Mouse (Mus musculus): Measurements from ENCODE around the gene Armh4. TPM values are rescaled to one million over a fixed set of nuclear protein-coding genes. Genes with fewer than 3 reads are reported as not detected.
A peak's percentile ranks its signal among the peaks of the same experiment; 100 is the strongest.
"Not testable (repeated sequence)": the region's sequence is repeated elsewhere in the genome, so short reads cannot be mapped to it uniquely, and the experiment has no call there.

The Armh4 gene
- 21.6 and 25.8 TPM in 2 replicates for polyA plus RNA-seq (2015; fragmentation: Nextera tagmentation; extraction: Ambion mirVana)

GRCm38 (mm10) chr14:49782715-49783531 is at the start of gene Armh4:
Gene Armh4 (minus strand): TSS chr14:49783383.
- Histone ChIP-seq H3K4me2 (peak within 1 kb of the TSS; percentile 74), H3K9me3 (no peaks in the 10 kb centered on the region), H3K4me1 (peaks cover 14% of the 10 kb centered on the region), H3K27me3 (replicated peaks) (peaks cover 7% of the 10 kb centered on the region; the same call in 1 of the 2 replicates), H3K4me3 (peak within 1 kb of the TSS; percentile 64), H3K36me3 (replicated peaks) (no peaks in the 10 kb centered on the region), H3K27ac (peak within 1 kb of the TSS; percentile 77), H3K9ac (peak within 1 kb of the TSS; percentile 67)
- WGBS = under 1% methylated on average over 24 of the region's 24 CpGs
- peak; percentile 100 for ATAC-seq (replicated peaks)

GRCm38 (mm10) chr14:49829192-49830171 is 46.3 kb upstream of the Armh4 start:
- Histone ChIP-seq H3K36me3 (replicated peaks) (no peaks in the 10 kb centered on the region), H3K27ac (no peak overlapping the region), H3K27me3 (replicated peaks) (no peaks in the 10 kb centered on the region), H3K4me2 (peak overlapping the region; percentile 48), H3K4me3 (peak overlapping the region; percentile 21), H3K9ac (no peak overlapping the region), H3K9me3 (no peaks in the 10 kb centered on the region), H3K4me1 (0 out of 2 replicates have a peak, but pooled peaks cover 6% of the 10 kb centered on the region)
- WGBS = 11% methylated on average over 17 of the region's 17 CpGs
- ATAC-seq (replicated peaks) = peak; percentile 86

GRCm38 (mm10) chr14:49819721-49820440 is 36.7 kb upstream of the Armh4 start:
- not testable (repeated sequence) for H3K4me1 ChIP-seq; H3K9me3 ChIP-seq; H3K9ac ChIP-seq; H3K4me3 ChIP-seq; H3K36me3 ChIP-seq (replicated peaks); H3K27ac ChIP-seq; H3K4me2 ChIP-seq; ATAC-seq (replicated peaks); H3K27me3 ChIP-seq (replicated peaks)
- WGBS = 76% methylated on average over 8 of the region's 8 CpGs

GRCm38 (mm10) chr14:49818713-49819208 is 35.6 kb upstream of the Armh4 start:
- not testable (repeated sequence) for H3K27ac ChIP-seq; ATAC-seq (replicated peaks); H3K9me3 ChIP-seq; H3K4me2 ChIP-seq; H3K9ac ChIP-seq; H3K27me3 ChIP-seq (replicated peaks); H3K4me3 ChIP-seq; H3K36me3 ChIP-seq (replicated peaks); H3K4me1 ChIP-seq
- 85% methylated on average over 6 of the region's 6 CpGs for WGBS

- not testable (repeated sequence) for H3K9me3 ChIP-seq; H3K4me1 ChIP-seq; H3K27me3 ChIP-seq (replicated peaks); H3K4me2 ChIP-seq; ATAC-seq (replicated peaks); H3K4me3 ChIP-seq; H3K36me3 ChIP-seq (replicated peaks); H3K9ac ChIP-seq; H3K27ac ChIP-seq
- 81% methylated on average over 9 of the region's 9 CpGs for WGBS
Observed at GRCm38 (mm10) chr14:49812966-49813365, 29.8 kb upstream of the Armh4 start.

GRCm38 (mm10) chr14:49805051-49805450 is 21.9 kb upstream of the Armh4 start:
- H3K36me3 ChIP-seq (replicated peaks); H3K4me3 ChIP-seq; H3K4me1 ChIP-seq; H3K27ac ChIP-seq; H3K4me2 ChIP-seq; H3K27me3 ChIP-seq (replicated peaks); ATAC-seq (replicated peaks); H3K9ac ChIP-seq; H3K9me3 ChIP-seq: not testable (repeated sequence)

GRCm38 (mm10) chr14:49801444-49801843 is 18.3 kb upstream of the Armh4 start:
- Histone ChIP-seq H3K9me3 (no peaks in the 10 kb centered on the region), H3K4me1 (no peaks in the 10 kb centered on the region), H3K27me3 (replicated peaks) (no peaks in the 10 kb centered on the region), H3K36me3 (replicated peaks) (no peaks in the 10 kb centered on the region), H3K27ac (no peak overlapping the region), H3K4me3 (no peak overlapping the region), H3K4me2 (no peak overlapping the region), H3K9ac (no peak overlapping the region)
- ATAC-seq (replicated peaks) = 0 out of 2 replicates have a peak, but pooled peaks have one; percentile 60
- 10% methylated on average over 4 of the region's 4 CpGs for WGBS

- Histone ChIP-seq H3K9me3 (no peaks in the 10 kb centered on the region), H3K9ac (no peak overlapping the region), H3K4me3 (no peak overlapping the region), H3K27me3 (replicated peaks) (no peaks in the 10 kb centered on the region), H3K36me3 (replicated peaks) (no peaks in the 10 kb centered on the region), H3K27ac (no peak overlapping the region), H3K4me2 (no peak overlapping the region), H3K4me1 (no peaks in the 10 kb centered on the region)
- WGBS = 85% methylated on average over 4 of the region's 4 CpGs
- ATAC-seq (replicated peaks) = no peak
Observed at GRCm38 (mm10) chr14:49793948-49794347, 10.8 kb upstream of the Armh4 start.

GRCm38 (mm10) chr14:49790542-49790941 is 7.4 kb upstream of the Armh4 start:
- peaks cover 7% of the 10 kb centered on the region; the same call in 1 of the 2 replicates for H3K27me3 ChIP-seq (replicated peaks)
- no peaks in the 10 kb centered on the region for H3K36me3 ChIP-seq (replicated peaks)
- no peak overlapping the region for H3K27ac ChIP-seq
- no peak overlapping the region for H3K9ac ChIP-seq
- ATAC-seq (replicated peaks) = no peak
- no peak overlapping the region for H3K4me3 ChIP-seq
- 76% methylated on average over 4 of the region's 4 CpGs for WGBS
- H3K9me3 ChIP-seq = no peaks in the 10 kb centered on the region
- H3K4me2 ChIP-seq = no peak overlapping the region
- no peaks in the 10 kb centered on the region for H3K4me1 ChIP-seq

- no peak overlapping the region for H3K4me3 ChIP-seq
- peaks cover 14% of the 10 kb centered on the region for H3K4me1 ChIP-seq
- H3K27me3 ChIP-seq (replicated peaks) = peaks cover 7% of the 10 kb centered on the region; the same call in 1 of the 2 replicates
- WGBS = 53% methylated on average over 2 of the region's 2 CpGs
- ATAC-seq (replicated peaks) = no peak
- H3K9ac ChIP-seq = no peak overlapping the region
- no peak overlapping the region for H3K4me2 ChIP-seq
- H3K36me3 ChIP-seq (replicated peaks) = no peaks in the 10 kb centered on the region
- H3K9me3 ChIP-seq = no peaks in the 10 kb centered on the region
- H3K27ac ChIP-seq = no peak overlapping the region
Observed at GRCm38 (mm10) chr14:49785793-49786192, 2.6 kb upstream of the Armh4 start.

- Histone ChIP-seq H3K9ac (no peak overlapping the region), H3K4me2 (peak overlapping the region; percentile 74), H3K9me3 (no peaks in the 10 kb centered on the region), H3K4me1 (peaks cover 14% of the 10 kb centered on the region), H3K36me3 (replicated peaks) (no peaks in the 10 kb centered on the region), H3K4me3 (no peak overlapping the region), H3K27ac (no peak overlapping the region), H3K27me3 (replicated peaks) (peaks cover 7% of the 10 kb centered on the region; the same call in 1 of the 2 replicates)
- WGBS = 84% methylated on average over 4 of the region's 4 CpGs
- ATAC-seq (replicated peaks) = no peak
Observed at GRCm38 (mm10) chr14:49783866-49784265, 683 bp upstream of the Armh4 start.
